Mouse (Mus musculus) heart, adult 11 months (tissue): ENCODE measurements around the gene Ovch2.

Experiments used
- DNase-seq: peaks from one replicate; pipeline ENCODE4 v3.0.0; 2022

The Ovch2 gene

GRCm38 (mm10) chr7:107742963-107743465, 58.0 kb downstream of the Ovch2 start:
- DNase-seq: peak; percentile 82

- no peak for DNase-seq
These were observed 62.3 kb downstream of the Ovch2 start for GRCm38 (mm10) chr7:107738726-107739125.

DNA sequence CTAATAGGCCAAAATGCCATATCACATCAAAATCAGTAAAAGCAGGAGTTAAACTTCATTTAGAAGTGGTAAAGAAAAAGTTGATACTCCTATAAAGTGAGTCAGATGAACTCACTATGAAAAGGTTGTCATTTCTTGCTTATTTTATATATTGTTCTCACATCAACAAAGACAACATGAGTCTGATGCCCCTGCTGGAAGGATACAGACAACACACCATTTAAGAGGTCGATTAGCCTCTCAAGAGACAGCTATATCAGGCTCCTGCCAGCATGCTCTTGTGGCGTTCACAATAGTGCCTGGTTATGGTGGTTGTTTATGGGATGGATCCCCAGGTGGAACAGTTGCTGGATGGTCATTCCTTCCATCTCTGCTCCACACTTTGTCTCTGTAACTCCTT, 67.8 kb downstream of the Ovch2 start:
- DNase-seq: no peak
